Mouse (Mus musculus) intestine, embryonic 16.5 days (tissue): ENCODE measurements around the gene Wdr81. TPM values are rescaled to one million over a fixed set of nuclear protein-coding genes. Genes with fewer than 3 reads are reported as not detected.
A peak's percentile ranks its signal among the peaks of the same experiment; 100 is the strongest.
"Not testable (repeated sequence)": the region's sequence is repeated elsewhere in the genome, so short reads cannot be mapped to it uniquely, and the experiment has no call there.

Experiments used
- ATAC-seq: fragments of 200-750 bp; cut with Nextera tagmentation; 2 replicates; pipeline ENCODE4 v1.8.0; 2017; ENCODE audit warnings: moderate TSS enrichment, moderate library complexity
- H3K27ac ChIP-seq: fragments of 300-500 bp; sonication (generic); 2 replicates; pipeline ENCODE4 v1.5.1; 2014; ENCODE audit warnings: mild to moderate bottlenecking, low read length
- H3K27me3 ChIP-seq: fragments of 300-500 bp; sonication (generic); replicated peaks from 2 replicates; pipeline ENCODE4 v1.6.1; 2014; ENCODE audit warnings: low read length, control low read depth, mixed read lengths; ENCODE audit not compliant: control insufficient read depth, insufficient read depth
- H3K36me3 ChIP-seq: fragments of 300-500 bp; sonication (generic); 2 replicates; pipeline ENCODE4 v1.6.1; 2014; ENCODE audit warnings: low read length, control low read depth; ENCODE audit not compliant: control insufficient read depth, insufficient read depth
- H3K4me1 ChIP-seq: fragments of 300-500 bp; sonication (generic); 2 replicates; pipeline ENCODE4 v1.6.1; 2014; ENCODE audit warnings: low read length, control low read depth, mixed read lengths; ENCODE audit not compliant: control insufficient read depth, insufficient read depth
- H3K4me2 ChIP-seq: fragments of 300-500 bp; sonication (generic); 2 replicates; pipeline ENCODE4 v1.6.1; 2014; ENCODE audit warnings: low read depth, low read length, control low read depth
- H3K4me3 ChIP-seq: fragments of 300-500 bp; sonication (generic); 2 replicates; pipeline ENCODE4 v1.5.1; 2014; ENCODE audit warnings: mild to moderate bottlenecking, low read length
- H3K9ac ChIP-seq: fragments of 300-500 bp; sonication (generic); 2 replicates; pipeline ENCODE4 v1.6.1; 2014; ENCODE audit warnings: low read depth, low read length
- H3K9me3 ChIP-seq: fragments of 300-500 bp; sonication (generic); 2 replicates; pipeline ENCODE4 v1.6.1; 2016; ENCODE audit warnings: low read length, control low read depth; ENCODE audit not compliant: control insufficient read depth
- WGBS: fragments of 180-500 bp; shearing (Covaris S2); extraction: QIAGEN DNeasy Blood & Tissue Kit; methylation state at CpG from one replicate; pipeline ENCODE4 v1.1.7; 2014; 5-methylcytosine and 5-hydroxymethylcytosine counted together
- polyA plus RNA-seq: library from polyadenylated mRNA; unstranded; fragments of >200 nt; fragmentation: Nextera tagmentation; extraction: Ambion mirVana; gene quantifications from 2 replicates; pipeline ENCODE4 v1.2.1, GENCODE M21; 2015

The Wdr81 gene
- polyA plus RNA-seq, 1 experiment from 2014 or later: 6.9 TPM

DNA sequence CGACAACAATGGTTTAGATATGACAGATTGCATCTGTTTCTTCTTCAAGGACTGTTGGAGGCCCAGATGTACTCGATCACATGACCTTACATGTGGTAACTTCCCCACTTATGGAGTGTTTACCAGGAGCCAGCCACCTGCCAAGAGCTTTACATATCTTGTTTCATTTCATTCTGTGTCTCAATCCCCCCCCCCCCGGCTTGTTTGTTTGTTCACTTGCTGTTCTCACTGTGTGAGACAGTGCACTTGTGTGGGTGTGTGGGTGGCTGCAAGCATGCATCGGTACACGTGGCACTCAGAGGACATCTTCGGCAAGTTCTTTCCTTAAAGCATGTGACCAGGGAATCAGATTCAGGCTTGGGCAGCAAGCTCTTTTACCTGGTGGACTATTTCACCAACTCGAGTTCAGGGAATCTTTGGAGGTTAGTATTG, 1.9 kb upstream of the Wdr81 start:
- Histone ChIP-seq H3K4me3 (no peak overlapping the region), H3K9ac (no peak overlapping the region), H3K4me1 (peaks cover 24% of the 10 kb centered on the region), H3K36me3 (no peaks in the 10 kb centered on the region), H3K9me3 (no peaks in the 10 kb centered on the region), H3K4me2 (no peak overlapping the region), H3K27ac (no peak overlapping the region), H3K27me3 (no peaks in the 10 kb centered on the region)
- ATAC-seq: no peak
- 85% methylated on average over 7 of the region's 7 CpGs for WGBS

DNA sequence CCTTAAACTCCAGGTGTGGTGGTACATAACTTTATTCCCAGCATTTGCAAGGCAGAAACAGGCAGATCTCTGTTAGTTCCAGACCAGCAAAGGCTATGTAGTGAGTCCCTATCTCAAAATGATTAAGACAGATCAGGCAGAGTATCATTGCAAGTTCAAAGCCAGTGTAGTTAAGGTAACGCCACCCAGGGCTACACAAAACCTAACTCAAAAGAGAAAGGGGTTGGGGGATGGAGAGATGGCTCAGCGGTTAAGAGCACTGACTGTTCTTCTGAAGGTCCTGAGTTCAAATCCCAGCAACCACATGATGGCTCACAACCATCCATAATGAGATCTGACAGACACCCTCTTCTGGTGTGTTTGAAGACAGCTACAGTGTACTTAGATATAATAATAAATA, 1.5 kb upstream of the Wdr81 start:
- H3K9me3 ChIP-seq, H3K4me3 ChIP-seq, H3K27ac ChIP-seq, H3K36me3 ChIP-seq, H3K4me2 ChIP-seq, ATAC-seq, H3K9ac ChIP-seq, H3K27me3 ChIP-seq: not testable (repeated sequence)
- 93% methylated on average over 2 of the region's 2 CpGs for WGBS
- peaks cover 24% of the 10 kb centered on the region for H3K4me1 ChIP-seq

DNA sequence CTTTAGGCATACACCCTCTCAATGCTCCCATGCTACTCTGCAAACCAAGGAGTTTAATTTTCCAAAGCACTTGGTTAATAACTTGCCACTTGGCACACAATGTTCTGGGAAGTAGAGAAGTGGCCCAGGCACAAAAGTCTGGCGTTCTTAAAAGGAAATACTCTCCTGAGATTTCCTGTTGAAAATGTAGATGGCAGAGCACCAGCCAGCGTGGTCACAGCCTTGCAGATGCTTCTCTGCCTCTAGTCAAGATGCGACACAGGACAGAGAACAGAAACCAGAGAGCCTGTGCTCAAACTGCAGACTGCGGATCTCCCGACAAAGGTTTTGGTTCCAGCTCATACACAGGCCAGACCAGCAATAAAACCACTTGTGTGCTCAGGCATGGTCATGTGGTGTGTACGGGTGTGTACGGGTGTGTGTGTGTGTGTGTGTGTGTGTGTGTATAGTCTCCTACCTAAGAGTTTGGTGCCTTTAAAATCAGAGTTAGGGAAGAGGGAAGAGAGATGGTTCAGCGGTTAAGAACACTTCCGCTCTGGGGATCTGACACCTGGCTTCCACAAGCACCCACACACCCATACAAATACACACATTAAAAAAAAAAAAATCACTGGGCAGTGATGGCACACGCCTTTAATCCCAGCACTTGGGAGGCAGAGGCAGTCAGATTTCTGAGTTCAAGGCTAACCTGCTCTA, 672 bp upstream of the Wdr81 start:
- Histone ChIP-seq H3K36me3 (no peaks in the 10 kb centered on the region), H3K4me1 (peaks cover 24% of the 10 kb centered on the region), H3K27ac (peak overlapping the region; percentile 68; the same call in 1 of the 2 replicates), H3K27me3 (no peaks in the 10 kb centered on the region), H3K4me3 (peak overlapping the region; percentile 75), H3K4me2 (peak overlapping the region; percentile 90), H3K9me3 (no peaks in the 10 kb centered on the region), H3K9ac (peak overlapping the region; percentile 74)
- no peak for ATAC-seq
- 69% methylated on average over 10 of the region's 10 CpGs for WGBS

DNA sequence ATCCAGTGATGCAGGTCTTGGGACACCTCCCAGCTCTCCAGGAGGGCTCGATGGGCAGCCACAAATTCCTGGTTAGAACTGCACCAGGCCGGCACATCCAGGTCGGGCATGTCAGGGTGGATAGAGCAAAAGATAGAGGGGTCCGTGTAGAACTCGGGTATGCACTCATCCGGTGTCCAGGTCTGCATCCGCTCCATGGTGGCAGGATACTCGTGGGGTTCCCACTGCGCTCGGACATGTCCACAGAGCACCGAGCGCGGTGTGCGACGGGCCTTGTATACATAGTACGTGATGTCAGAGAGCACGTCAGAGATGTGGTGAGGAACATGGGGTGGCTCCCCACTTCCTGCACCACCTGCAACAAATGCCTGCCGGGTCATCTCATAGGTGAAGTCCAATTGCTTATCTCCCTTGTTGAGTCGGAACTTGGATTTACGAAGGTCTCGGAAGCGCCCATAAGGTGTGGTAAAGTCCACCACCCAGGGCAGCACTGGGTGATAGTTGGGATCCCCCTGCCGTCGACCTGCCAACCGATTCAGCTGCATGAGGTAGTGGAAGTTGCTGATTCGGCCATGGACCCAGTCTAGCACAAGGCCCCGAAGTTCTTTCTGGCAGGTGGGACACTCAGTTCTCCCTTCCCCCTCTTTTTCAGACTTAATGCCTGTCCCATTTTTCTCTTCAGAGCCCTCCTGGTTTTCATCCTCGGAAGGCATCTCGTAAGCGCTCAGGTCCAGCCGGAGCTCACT, 1.5 kb downstream of the Wdr81 start:
- H3K4me1 ChIP-seq: peaks cover 16% of the 10 kb centered on the region
- no peak for ATAC-seq
- peak overlapping the region; percentile 75 for H3K4me3 ChIP-seq
- H3K36me3 ChIP-seq: 0 out of 2 replicates have a peak, but pooled peaks cover 5% of the 10 kb centered on the region
- peak overlapping the region; percentile 74; the same call in 1 of the 2 replicates for H3K9ac ChIP-seq
- no peak overlapping the region for H3K27ac ChIP-seq
- H3K4me2 ChIP-seq: peak overlapping the region; percentile 90; the same call in 1 of the 2 replicates
- 91% methylated on average over 31 of the region's 31 CpGs for WGBS
- H3K9me3 ChIP-seq: no peaks in the 10 kb centered on the region
- H3K27me3 ChIP-seq: no peaks in the 10 kb centered on the region

DNA sequence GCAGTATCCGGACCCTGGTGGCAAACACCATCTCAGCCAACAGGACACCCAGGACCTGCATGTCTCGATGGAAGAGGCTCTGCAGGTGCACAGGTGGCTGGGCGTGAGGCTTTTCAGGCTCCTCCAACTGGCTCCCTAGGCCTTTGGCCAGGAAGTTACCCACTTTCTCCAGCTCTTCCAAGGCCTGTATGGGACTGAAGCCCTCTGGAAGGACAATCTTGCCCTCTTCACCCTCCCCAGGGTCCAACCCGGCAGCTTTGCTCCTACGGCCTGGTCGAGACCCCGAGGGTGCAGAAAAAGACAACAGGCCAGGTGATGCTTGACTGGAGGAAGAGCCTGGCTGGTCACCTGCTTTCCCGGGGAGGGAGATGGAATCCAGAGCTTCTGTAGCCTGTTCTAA, 2.4 kb downstream of the Wdr81 start:
- ATAC-seq: no peak
- H3K36me3 ChIP-seq: 0 out of 2 replicates have a peak, but pooled peaks cover 5% of the 10 kb centered on the region
- H3K9me3 ChIP-seq: no peaks in the 10 kb centered on the region
- no peak overlapping the region for H3K9ac ChIP-seq
- H3K4me2 ChIP-seq: no peak overlapping the region
- H3K4me1 ChIP-seq: peaks cover 16% of the 10 kb centered on the region
- H3K27ac ChIP-seq: no peak overlapping the region
- no peak overlapping the region for H3K4me3 ChIP-seq
- WGBS: 91% methylated on average over 8 of the region's 8 CpGs
- no peaks in the 10 kb centered on the region for H3K27me3 ChIP-seq

DNA sequence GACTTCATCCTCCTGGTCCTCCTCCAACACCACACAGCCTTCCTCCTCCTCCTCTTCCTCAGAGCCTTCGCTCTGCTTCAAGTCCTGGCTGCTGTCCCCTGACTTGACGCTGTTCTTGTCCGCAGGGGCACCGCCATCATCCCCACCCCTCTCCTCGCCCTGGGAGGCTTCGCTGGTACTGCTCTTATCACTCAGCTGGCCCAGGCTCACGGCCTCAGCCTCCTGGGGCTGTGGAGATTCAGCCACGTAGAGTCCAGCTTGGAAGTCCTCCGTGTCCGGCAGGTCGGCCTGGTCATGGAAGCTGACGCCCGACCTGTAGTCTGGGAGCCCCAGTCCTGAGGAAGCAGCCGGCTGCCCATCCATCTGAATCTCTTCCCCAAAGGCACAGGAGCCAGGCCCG, 3.6 kb downstream of the Wdr81 start:
- Histone ChIP-seq H3K27ac (no peak overlapping the region), H3K9me3 (no peaks in the 10 kb centered on the region), H3K9ac (0 out of 2 replicates have a peak overlapping the region, but pooled peaks have one; percentile 11), H3K4me2 (no peak overlapping the region), H3K4me3 (no peak overlapping the region), H3K27me3 (no peaks in the 10 kb centered on the region), H3K36me3 (0 out of 2 replicates have a peak, but pooled peaks cover 5% of the 10 kb centered on the region), H3K4me1 (peaks cover 16% of the 10 kb centered on the region)
- 86% methylated on average over 15 of the region's 15 CpGs for WGBS
- ATAC-seq: no peak

DNA sequence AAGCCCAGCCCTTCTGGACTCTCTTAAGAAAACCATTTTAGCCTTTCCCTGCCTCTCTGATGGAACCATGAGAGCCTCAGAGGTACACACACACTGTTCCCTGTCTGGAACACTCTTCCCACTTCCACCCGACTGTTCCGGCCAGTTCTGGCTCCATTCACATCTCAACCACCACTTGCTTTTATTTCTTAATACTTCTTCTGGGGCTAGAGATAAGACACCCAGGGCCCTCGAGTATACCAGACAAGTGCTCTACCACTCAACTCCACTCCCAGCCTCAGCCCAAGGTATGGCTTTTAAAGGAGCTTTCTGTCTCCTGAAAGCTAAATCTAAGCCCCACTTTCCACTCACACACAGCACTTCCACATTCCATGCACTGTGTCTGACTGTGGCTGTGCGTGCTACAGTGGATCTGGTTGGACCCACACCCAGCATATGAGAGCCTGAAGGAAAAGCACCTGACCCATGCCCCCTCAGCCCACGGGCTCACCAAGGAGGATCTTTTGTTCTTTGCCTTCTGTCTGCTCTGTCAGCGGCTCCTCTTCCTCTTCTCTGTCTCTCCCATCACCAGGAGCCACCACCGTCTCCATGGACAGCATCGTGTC, 4.1 kb downstream of the Wdr81 start:
- Histone ChIP-seq H3K36me3 (peaks cover 5% of the 10 kb centered on the region; the same call in 1 of the 2 replicates), H3K27ac (no peak overlapping the region), H3K9me3 (no peaks in the 10 kb centered on the region), H3K4me1 (peaks cover 16% of the 10 kb centered on the region), H3K9ac (no peak overlapping the region), H3K4me2 (no peak overlapping the region), H3K4me3 (no peak overlapping the region), H3K27me3 (no peaks in the 10 kb centered on the region)
- 87% methylated on average over 8 of the region's 8 CpGs for WGBS
- no peak for ATAC-seq

DNA sequence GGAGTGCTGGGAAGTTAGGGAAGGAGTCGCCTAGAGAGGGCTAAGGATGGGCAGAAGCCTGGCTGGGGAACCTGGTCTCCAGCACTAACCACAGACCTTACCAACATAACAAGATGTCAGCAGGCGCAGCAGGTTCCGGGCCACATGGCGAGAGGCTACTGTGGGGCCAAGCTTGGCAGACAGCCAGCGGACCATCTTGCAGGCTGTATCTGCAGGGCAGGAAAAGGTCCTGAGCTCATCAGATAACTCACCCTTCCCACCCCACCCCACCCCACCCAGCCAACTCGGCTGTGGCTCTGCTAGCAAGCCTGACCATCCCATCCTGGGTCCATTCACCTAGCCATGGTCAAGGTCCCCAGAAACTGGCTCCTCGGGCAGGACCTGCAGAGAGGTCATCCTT, 4.8 kb downstream of the Wdr81 start:
- no peak overlapping the region for H3K27ac ChIP-seq
- peaks cover 8% of the 10 kb centered on the region; the same call in 1 of the 2 replicates for H3K36me3 ChIP-seq
- no peak overlapping the region for H3K4me3 ChIP-seq
- no peaks in the 10 kb centered on the region for H3K9me3 ChIP-seq
- no peak overlapping the region for H3K9ac ChIP-seq
- no peak overlapping the region for H3K4me2 ChIP-seq
- ATAC-seq: no peak
- no peaks in the 10 kb centered on the region for H3K27me3 ChIP-seq
- peaks cover 10% of the 10 kb centered on the region for H3K4me1 ChIP-seq
- WGBS: 62% methylated on average over 7 of the region's 7 CpGs

DNA sequence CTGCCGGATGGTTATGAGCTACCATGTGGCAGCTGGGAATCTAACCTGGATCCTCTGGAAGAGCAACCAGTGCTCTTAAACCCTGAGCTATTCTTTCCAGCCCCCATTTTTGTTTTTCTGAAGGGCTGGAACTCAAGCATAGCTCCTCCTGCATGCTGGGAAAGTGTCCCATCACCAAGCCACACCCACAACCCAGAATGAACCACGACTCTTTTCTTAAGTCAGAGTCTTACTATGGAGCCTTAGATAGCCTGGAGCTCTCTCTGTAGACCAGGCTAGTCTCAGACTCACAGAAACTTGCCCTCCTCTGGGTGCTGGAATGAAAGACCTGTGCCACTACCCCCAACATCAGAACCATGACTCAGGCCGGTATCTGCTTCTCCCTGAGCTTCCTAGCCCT, 5.9 kb downstream of the Wdr81 start:
- H3K9ac ChIP-seq: no peak overlapping the region
- H3K9me3 ChIP-seq: no peaks in the 10 kb centered on the region
- no peak overlapping the region for H3K4me3 ChIP-seq
- ATAC-seq: no peak
- 84% methylated on average over 3 of the region's 3 CpGs for WGBS
- H3K36me3 ChIP-seq: peaks cover 8% of the 10 kb centered on the region
- H3K4me2 ChIP-seq: no peak overlapping the region
- H3K27ac ChIP-seq: no peak overlapping the region
- no peaks in the 10 kb centered on the region for H3K27me3 ChIP-seq
- H3K4me1 ChIP-seq: peaks cover 5% of the 10 kb centered on the region
